Mouse (Mus musculus): ENCODE data around the gene Abhd14b.

DNA sequence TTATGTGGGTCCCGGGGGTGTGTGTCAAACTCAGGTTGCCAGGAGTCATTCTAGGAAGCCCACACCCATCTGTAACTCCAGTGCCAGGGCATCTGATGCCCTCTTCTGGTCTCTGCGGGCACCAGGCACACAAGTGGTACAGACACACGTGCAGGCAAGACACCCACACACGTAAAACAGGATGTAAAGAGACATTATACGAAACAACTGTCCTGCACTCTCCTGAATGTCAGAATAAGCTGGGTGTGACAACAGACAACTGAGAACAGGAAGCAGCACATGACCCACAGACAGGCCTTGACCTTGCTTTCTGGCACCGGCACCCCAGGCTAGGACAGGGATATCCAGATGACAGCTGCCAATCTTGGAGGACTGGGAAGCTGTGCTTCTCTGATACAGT lies 22.1 kb downstream of the Abhd14b start:
- no peak for TF ChIP-seq POLR2A (IDR thresholded peaks at IDR 0.05; ENCODE audit: low read depth, low read length)
- TF ChIP-seq CTCF (conservative IDR thresholded peaks at IDR 0.05; ENCODE audit: insufficient read depth, insufficient read length, low read depth, low read length) = peak; percentile 28; the same call in 1 of the 2 replicates
